Mouse (Mus musculus) forebrain, embryonic 14.5 days (tissue): ENCODE data around the gene Nfix. TPM values are rescaled to one million over a fixed set of nuclear protein-coding genes. Genes with fewer than 3 reads are reported as not detected.

Experiments
- ATAC-seq: fragments of 200-750 bp; cut with Nextera tagmentation; 2 replicates; pipeline ENCODE4 v1.8.0; 2017; ENCODE audit warnings: mild to moderate bottlenecking, moderate library complexity
- DNase-seq: peaks from one replicate; pipeline ENCODE4 v3.0.0-alpha.2; 2015; ENCODE audit warnings: low spot score
- H3K27ac ChIP-seq: fragments of 300-500 bp; sonication (generic); 2 replicates; pipeline ENCODE4 v1.5.1; 2014; ENCODE audit warnings: low read depth, mild to moderate bottlenecking, control low read depth, low read length, moderate library complexity
- H3K27me3 ChIP-seq: fragments of 300-500 bp; sonication (generic); replicated peaks from 2 replicates; pipeline ENCODE4 v1.6.1; 2014; ENCODE audit warnings: low read length, control low read depth, mixed read lengths; ENCODE audit not compliant: control insufficient read depth, insufficient read depth
- H3K36me3 ChIP-seq: fragments of 300-500 bp; sonication (generic); 2 replicates; pipeline ENCODE4 v1.6.1; 2014; ENCODE audit warnings: low read length, control low read depth; ENCODE audit not compliant: control insufficient read depth, insufficient read depth
- H3K4me1 ChIP-seq: fragments of 300-500 bp; sonication (generic); 2 replicates; pipeline ENCODE4 v1.6.1; 2014; ENCODE audit warnings: antibody characterized with exemption, low read length, control low read depth; ENCODE audit not compliant: control insufficient read depth, insufficient read depth
- H3K4me2 ChIP-seq: fragments of 300-500 bp; sonication (generic); 2 replicates; pipeline ENCODE4 v1.6.1; 2014; ENCODE audit warnings: mild to moderate bottlenecking, control low read depth, low read length
- H3K4me3 ChIP-seq: fragments of 300-500 bp; sonication (generic); 2 replicates; pipeline ENCODE4 v1.5.1; 2014; ENCODE audit warnings: low read depth, low read length, control low read depth
- H3K9ac ChIP-seq: fragments of 300-500 bp; sonication (generic); 2 replicates; pipeline ENCODE4 v1.6.1; 2014; ENCODE audit warnings: mild to moderate bottlenecking, low read length, control low read depth, moderate library complexity
- H3K9me3 ChIP-seq: fragments of 300-500 bp; sonication (generic); replicated peaks from 2 replicates; pipeline ENCODE4 v1.6.1; 2016; ENCODE audit warnings: low read length, control low read depth, mixed read lengths; ENCODE audit not compliant: control insufficient read depth
- WGBS: fragments of 180-500 bp; shearing (Covaris S2); extraction: QIAGEN DNeasy Blood & Tissue Kit; methylation state at CpG from one replicate; pipeline ENCODE4 v1.1.7; 2014; 5-methylcytosine and 5-hydroxymethylcytosine counted together
- polyA plus RNA-seq: library from polyadenylated mRNA; unstranded; fragments of >200 nt; fragmentation: Nextera tagmentation; extraction: Ambion mirVana; gene quantifications from 2 replicates; pipeline ENCODE4 v1.2.1, GENCODE M21; 2014

The Nfix gene
- polyA plus RNA-seq, 1 experiment from 2014 or later, result 237 TPM

- peaks cover 19% of the 10 kb centered on the region for H3K4me1 ChIP-seq
- H3K4me3 ChIP-seq, result no peak overlapping the region
- WGBS, result 85% methylated on average over 10 of the region's 10 CpGs
- H3K27me3 ChIP-seq, result no peaks in the 10 kb centered on the region
- DNase-seq (no peak), ATAC-seq (no peak)
- H3K9me3 ChIP-seq, result no peaks in the 10 kb centered on the region
- H3K9ac ChIP-seq, result no peak overlapping the region
- H3K27ac ChIP-seq, result no peak overlapping the region
- H3K36me3 ChIP-seq, result peaks cover 50% of the 10 kb centered on the region
- no peak overlapping the region for H3K4me2 ChIP-seq
Measured at GRCm38 (mm10) chr8:84759718-84760117, 40.4 kb downstream of the Nfix start.

- no peak overlapping the region for H3K9ac ChIP-seq
- H3K36me3 ChIP-seq, result peaks cover 50% of the 10 kb centered on the region
- no peak overlapping the region for H3K4me3 ChIP-seq
- no peaks in the 10 kb centered on the region for H3K9me3 ChIP-seq
- ATAC-seq (no peak), DNase-seq (no peak)
- H3K4me2 ChIP-seq, result no peak overlapping the region
- WGBS, result 68% methylated on average over 7 of the region's 7 CpGs
- H3K27ac ChIP-seq, result no peak overlapping the region
- peaks cover 17% of the 10 kb centered on the region for H3K4me1 ChIP-seq
- H3K27me3 ChIP-seq, result no peaks in the 10 kb centered on the region
Measured at GRCm38 (mm10) chr8:84759126-84759525, 41.0 kb downstream of the Nfix start.

GRCm38 (mm10) chr8:84758308-84758707 is 41.8 kb downstream of the Nfix start:
- Histone ChIP-seq H3K27me3 (no peaks in the 10 kb centered on the region), H3K4me1 (peaks cover 15% of the 10 kb centered on the region), H3K27ac (no peak overlapping the region), H3K9ac (no peak overlapping the region), H3K4me3 (no peak overlapping the region), H3K36me3 (peaks cover 49% of the 10 kb centered on the region), H3K9me3 (no peaks in the 10 kb centered on the region), H3K4me2 (no peak overlapping the region)
- ATAC-seq, result no peak
- no peak for DNase-seq
- 93% methylated on average over 3 of the region's 3 CpGs for WGBS

GRCm38 (mm10) chr8:84757501-84757900 is 42.6 kb downstream of the Nfix start:
- no peak for ATAC-seq
- Histone ChIP-seq H3K36me3 (peaks cover 49% of the 10 kb centered on the region), H3K4me3 (no peak overlapping the region), H3K4me2 (no peak overlapping the region), H3K27ac (no peak overlapping the region), H3K9me3 (no peaks in the 10 kb centered on the region), H3K9ac (no peak overlapping the region), H3K4me1 (peaks cover 15% of the 10 kb centered on the region), H3K27me3 (no peaks in the 10 kb centered on the region)
- DNase-seq, result no peak
- 56% methylated on average over 5 of the region's 5 CpGs for WGBS

GRCm38 (mm10) chr8:84752734-84753582 is 47.2 kb downstream of the Nfix start:
- 78% methylated on average over 6 of the region's 6 CpGs for WGBS
- no peaks in the 10 kb centered on the region; the same call in 1 of the 2 replicates for H3K27me3 ChIP-seq

GRCm38 (mm10) chr8:84749519-84749918 is 50.6 kb downstream of the Nfix start:
- peak overlapping the region; percentile 80 for H3K27ac ChIP-seq
- peaks cover 32% of the 10 kb centered on the region for H3K4me1 ChIP-seq
- WGBS, result 46% methylated on average over 16 of the region's 16 CpGs
- H3K27me3 ChIP-seq, result no peaks in the 10 kb centered on the region; the same call in 1 of the 2 replicates
- H3K9ac ChIP-seq, result peak overlapping the region; percentile 54
- H3K4me2 ChIP-seq, result peak overlapping the region; percentile 37
- no peak for DNase-seq
- peaks cover 25% of the 10 kb centered on the region; the same call in 1 of the 2 replicates for H3K36me3 ChIP-seq
- H3K9me3 ChIP-seq, result no peaks in the 10 kb centered on the region
- H3K4me3 ChIP-seq, result no peak overlapping the region
- ATAC-seq, result no peak; the same call in 1 of the 2 replicates

More at GRCm38 (mm10) chr8:84752734-84753582, 47.2 kb downstream of the Nfix start:
- DNase-seq (no peak), ATAC-seq (no peak)
- Histone ChIP-seq H3K4me3 (no peak overlapping the region), H3K9ac (no peak overlapping the region; the same call in 1 of the 2 replicates), H3K4me1 (peaks cover 9% of the 10 kb centered on the region; the same call in 1 of the 2 replicates), H3K9me3 (no peaks in the 10 kb centered on the region), H3K4me2 (no peak overlapping the region), H3K27ac (peak overlapping the region; percentile 23; the same call in 1 of the 2 replicates), H3K36me3 (peaks cover 36% of the 10 kb centered on the region)

GRCm38 (mm10) chr8:84745032-84745925 is 54.9 kb downstream of the Nfix start:
- no peak for DNase-seq
- Histone ChIP-seq H3K27ac (peak overlapping the region; percentile 87), H3K27me3 (no peaks in the 10 kb centered on the region; the same call in 1 of the 2 replicates), H3K4me3 (no peak overlapping the region), H3K9ac (peak overlapping the region; percentile 49), H3K9me3 (no peaks in the 10 kb centered on the region), H3K4me1 (peaks cover 65% of the 10 kb centered on the region), H3K36me3 (peaks cover 7% of the 10 kb centered on the region; the same call in 1 of the 2 replicates), H3K4me2 (peak overlapping the region; percentile 4; the same call in 1 of the 2 replicates)
- WGBS, result 7% methylated on average over 16 of the region's 17 CpGs
- ATAC-seq, result no peak

GRCm38 (mm10) chr8:84743517-84744420 is 56.4 kb downstream of the Nfix start:
- Histone ChIP-seq H3K27ac (peak overlapping the region; percentile 87), H3K9ac (peak overlapping the region; percentile 49), H3K27me3 (no peaks in the 10 kb centered on the region), H3K4me3 (no peak overlapping the region), H3K36me3 (peaks cover 4% of the 10 kb centered on the region; the same call in 1 of the 2 replicates), H3K4me1 (peaks cover 72% of the 10 kb centered on the region), H3K9me3 (no peaks in the 10 kb centered on the region), H3K4me2 (peak overlapping the region; percentile 28)
- DNase-seq (peak; percentile 89), ATAC-seq (peak; percentile 67)
- 4% methylated on average over 15 of the region's 17 CpGs for WGBS
